Mouse (Mus musculus) cerebellum, adult 9-10 months (tissue): ENCODE measurements around the gene Col4a6.
A peak's percentile ranks its signal among the peaks of the same experiment; 100 is the strongest.

Experiments used
- DNase-seq: peaks from one replicate; pipeline ENCODE4 v3.0.0; 2022

Col4a6 gene

GRCm38 (mm10) chrX:141236564-141237333, 237.1 kb downstream of the Col4a6 start:
- DNase-seq = peak; percentile 5

GRCm38 (mm10) chrX:141228169-141228568, 245.7 kb downstream of the Col4a6 start:
- DNase-seq = no peak

- DNase-seq = peak; percentile 19
Measured at GRCm38 (mm10) chrX:141212802-141213201, 261.1 kb downstream of the Col4a6 start.

GRCm38 (mm10) chrX:141198993-141199392, 274.9 kb downstream of the Col4a6 start:
- DNase-seq = no peak

GRCm38 (mm10) chrX:141195036-141195435, 278.8 kb downstream of the Col4a6 start:
- no peak for DNase-seq

- DNase-seq = peak; percentile 13
Measured at GRCm38 (mm10) chrX:141175353-141175752, 298.5 kb downstream of the Col4a6 start.

GRCm38 (mm10) chrX:141165067-141165466, 308.8 kb downstream of the Col4a6 start:
- no peak for DNase-seq

- DNase-seq = no peak
Measured at GRCm38 (mm10) chrX:141160371-141160770, 313.5 kb downstream of the Col4a6 start.

GRCm38 (mm10) chrX:141158160-141158559, 315.7 kb downstream of the Col4a6 start:
- DNase-seq = peak; percentile 18

- no peak for DNase-seq
Measured at GRCm38 (mm10) chrX:141157626-141158025, 316.2 kb downstream of the Col4a6 start.

GRCm38 (mm10) chrX:141156696-141157095, 317.2 kb downstream of the Col4a6 start:
- peak; percentile 8 for DNase-seq

GRCm38 (mm10) chrX:141151182-141151581, 322.7 kb downstream of the Col4a6 start:
- DNase-seq = no peak

- no peak for DNase-seq
Measured at GRCm38 (mm10) chrX:141150290-141150689, 323.6 kb downstream of the Col4a6 start.

- no peak for DNase-seq
Measured at GRCm38 (mm10) chrX:141149705-141150104, 324.2 kb downstream of the Col4a6 start.
